In genomic region chr9:13867646-13868045, GRCm38 (mm10) we compare ENCODE assay signal across 18 mouse cellular contexts.
"Had no signal": no experiment of that assay in that cellular context is flagged by ENCODE, and none has a peak within 500 bp of the region (broad histone marks: within the 10 kb centered on the region; RNA-seq: fewer than 3 reads in every experiment).

No protein-coding gene starts in this region.

- ATAC-seq: midbrain, embryonic 16.5 days had no signal

- H3K4me1 ChIP-seq: midbrain, embryonic 12.5 days; neural tube, embryonic 13.5 days; neural tube, embryonic 15.5 days had no signal

- H3K4me3 ChIP-seq: midbrain, embryonic 12.5 days; myocyte; neural tube, embryonic 13.5 days; neural tube, embryonic 15.5 days had no signal

- H3K27me3 ChIP-seq: midbrain, embryonic 12.5 days; neural tube, embryonic 13.5 days; neural tube, embryonic 15.5 days had no signal

- H3K27ac ChIP-seq: midbrain, embryonic 12.5 days; neural tube, embryonic 13.5 days; neural tube, embryonic 15.5 days had no signal

- H3K4me2 ChIP-seq: lung, embryonic 14.5 days; midbrain, embryonic 12.5 days; neural tube, embryonic 13.5 days; neural tube, embryonic 15.5 days had no signal

- H3K9ac ChIP-seq: lung, embryonic 14.5 days; midbrain, embryonic 12.5 days; neural tube, embryonic 13.5 days; neural tube, embryonic 15.5 days had no signal

- DNase-seq: lung, adult 18-20 months; lung, embryonic 14.5 days; lung, postnatal 10 days; lung, postnatal 4 days; midbrain, embryonic 14.5 days; retina, postnatal 1 day; right cerebral cortex, adult 18-20 months; right cerebral cortex, postnatal 25 days; right cerebral cortex, postnatal 4 days; spleen, adult 18-20 months; thymus, adult 2 months; thymus, postnatal 25 days; thymus, postnatal 4 days had no signal

- H3K9me3 ChIP-seq: midbrain, embryonic 12.5 days; neural tube, embryonic 13.5 days; neural tube, embryonic 15.5 days had no signal

- H3K36me3 ChIP-seq: midbrain, embryonic 12.5 days; neural tube, embryonic 13.5 days; neural tube, embryonic 15.5 days had no signal
